Mouse (Mus musculus) right cerebral cortex, adult 18-20 months (tissue): ENCODE measurements around the gene Nfasc.

Experiments used
- DNase-seq: peaks from one replicate; pipeline ENCODE4 v3.0.0; 2022; ENCODE audit warnings: mixed read lengths

Gene Nfasc

DNA sequence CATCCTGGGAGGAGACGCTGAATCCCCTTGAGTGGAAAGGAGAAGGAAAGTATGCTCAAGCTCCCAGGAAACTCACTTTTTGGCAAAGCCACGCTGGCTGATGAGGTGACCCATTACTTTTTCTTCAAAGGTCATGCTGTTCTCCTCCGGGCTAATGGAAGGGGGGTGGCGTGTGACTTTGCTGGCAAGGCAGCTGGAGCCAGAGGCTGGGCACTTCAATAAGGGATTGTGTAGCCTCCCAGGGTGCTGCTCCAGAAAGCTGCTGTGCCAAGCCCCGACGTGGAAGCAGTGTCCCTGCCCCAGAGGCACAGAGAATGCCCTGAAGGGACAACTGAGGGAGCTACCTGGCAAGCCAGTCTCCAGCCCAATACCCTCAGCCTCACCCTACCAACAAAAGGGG is 101.3 kb downstream of the Nfasc start:
- peak; percentile 49 for DNase-seq

DNA sequence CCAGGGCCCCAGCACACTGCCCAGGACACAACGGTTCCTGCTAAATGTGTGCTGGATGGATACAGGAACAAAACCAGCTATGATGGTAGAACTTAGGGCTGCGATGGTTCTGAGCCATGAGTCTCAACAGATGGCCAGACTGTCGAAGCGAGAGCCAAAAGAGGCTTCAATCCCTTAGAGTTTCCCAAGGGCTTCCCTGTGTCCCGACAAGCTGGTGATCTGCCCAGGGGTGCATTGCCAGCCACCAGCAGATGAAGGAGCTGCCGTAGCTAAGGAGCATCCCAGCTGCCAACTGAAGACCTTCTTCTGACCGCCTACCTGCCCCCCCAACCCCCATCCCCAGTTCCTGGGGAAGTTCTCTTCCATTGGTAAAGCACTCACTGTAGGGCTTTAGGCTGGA is 104.3 kb downstream of the Nfasc start:
- DNase-seq = no peak

GRCm38 (mm10) chr1:132629611-132630370 is 111.8 kb downstream of the Nfasc start:
- DNase-seq = peak; percentile 63

DNA sequence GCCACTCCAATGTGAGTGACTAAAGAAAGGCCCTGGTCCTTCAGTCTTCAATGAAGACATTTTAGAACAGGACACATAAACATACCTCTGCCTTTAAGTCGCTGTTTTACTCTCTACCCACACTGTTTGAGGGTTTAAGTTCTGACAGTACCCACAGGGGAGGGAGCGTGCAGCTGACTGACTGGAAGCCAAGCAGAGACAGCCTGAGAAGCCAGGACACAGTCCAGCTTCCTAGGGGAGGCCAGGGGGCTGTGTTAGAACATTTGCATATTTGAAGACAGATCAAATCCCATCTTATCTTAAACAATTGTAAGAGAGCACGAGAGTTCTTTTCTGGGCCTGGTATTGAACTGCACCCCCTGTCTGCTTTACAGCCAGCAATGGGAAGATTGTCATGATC is 113.0 kb downstream of the Nfasc start:
- DNase-seq = no peak

- DNase-seq = no peak
Measured at GRCm38 (mm10) chr1:132628183-132628582, 113.4 kb downstream of the Nfasc start.

DNA sequence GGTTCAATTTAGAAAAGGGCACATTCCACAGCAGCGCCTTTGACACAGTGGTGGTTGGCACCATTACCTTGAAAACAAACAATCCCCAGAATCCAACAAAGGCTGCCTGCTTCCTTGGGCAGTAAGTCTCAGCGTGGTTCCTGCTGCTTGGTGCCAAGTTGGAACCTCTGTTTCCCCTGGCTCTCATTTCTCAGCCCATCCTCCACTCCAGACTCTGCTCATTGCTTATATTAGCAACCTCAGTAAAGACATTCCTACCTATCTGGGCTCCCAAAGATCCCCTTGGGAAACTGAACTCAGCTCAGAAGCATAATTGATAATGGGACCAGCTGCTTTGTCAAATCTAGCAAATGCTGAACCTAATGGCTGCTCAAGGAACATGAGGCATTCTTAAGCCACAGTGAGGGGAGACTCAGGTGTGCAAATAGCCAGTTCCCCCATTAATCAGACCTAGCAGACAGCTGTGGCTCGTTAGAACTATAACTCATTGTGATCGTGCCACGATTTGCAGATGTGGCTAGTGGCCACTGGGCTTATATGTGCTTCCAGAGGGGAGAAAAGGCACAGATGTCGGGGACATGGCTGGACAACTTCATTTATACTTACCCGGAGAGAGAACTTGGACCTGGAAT is 115.4 kb downstream of the Nfasc start:
- no peak for DNase-seq

GRCm38 (mm10) chr1:132625034-132625433 is 116.6 kb downstream of the Nfasc start:
- DNase-seq = no peak

- no peak for DNase-seq
Measured at GRCm38 (mm10) chr1:132624466-132624865, 117.1 kb downstream of the Nfasc start.

DNA sequence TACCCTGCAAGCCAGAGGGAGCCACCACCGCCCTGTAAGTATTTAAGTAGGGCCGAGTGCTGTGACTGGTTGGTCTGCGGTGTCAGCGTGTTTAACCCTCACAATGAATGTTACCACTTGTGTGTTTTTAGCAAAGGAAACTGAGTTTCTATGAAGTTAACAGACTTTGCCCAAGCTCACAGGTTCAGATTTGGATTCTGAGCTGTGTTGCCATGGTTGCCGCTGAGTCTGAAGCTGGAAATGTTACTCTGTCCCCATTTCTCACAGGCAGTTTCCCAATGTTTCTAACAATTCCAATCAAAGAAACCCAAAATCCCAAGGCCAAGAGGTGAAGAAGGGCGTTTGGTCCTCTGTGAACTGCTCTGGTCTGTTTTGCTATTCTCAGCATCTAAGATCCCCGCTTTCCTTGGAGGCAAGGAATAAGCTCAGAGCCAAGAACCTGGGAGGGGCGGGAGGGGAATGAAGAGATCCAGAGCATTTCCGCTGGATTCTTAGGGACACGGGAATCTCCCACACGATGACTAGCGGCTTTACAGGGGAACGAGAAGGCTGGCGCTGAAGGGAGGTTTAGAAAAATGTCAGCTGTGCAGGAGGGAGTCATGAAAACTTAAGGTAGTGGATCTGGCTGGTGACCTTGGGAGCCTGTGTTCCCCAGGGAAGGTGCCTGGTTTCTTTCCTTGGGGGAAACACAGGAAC is 117.8 kb downstream of the Nfasc start:
- DNase-seq = peak; percentile 41

GRCm38 (mm10) chr1:132612066-132612465 is 129.5 kb downstream of the Nfasc start:
- DNase-seq = no peak

DNA sequence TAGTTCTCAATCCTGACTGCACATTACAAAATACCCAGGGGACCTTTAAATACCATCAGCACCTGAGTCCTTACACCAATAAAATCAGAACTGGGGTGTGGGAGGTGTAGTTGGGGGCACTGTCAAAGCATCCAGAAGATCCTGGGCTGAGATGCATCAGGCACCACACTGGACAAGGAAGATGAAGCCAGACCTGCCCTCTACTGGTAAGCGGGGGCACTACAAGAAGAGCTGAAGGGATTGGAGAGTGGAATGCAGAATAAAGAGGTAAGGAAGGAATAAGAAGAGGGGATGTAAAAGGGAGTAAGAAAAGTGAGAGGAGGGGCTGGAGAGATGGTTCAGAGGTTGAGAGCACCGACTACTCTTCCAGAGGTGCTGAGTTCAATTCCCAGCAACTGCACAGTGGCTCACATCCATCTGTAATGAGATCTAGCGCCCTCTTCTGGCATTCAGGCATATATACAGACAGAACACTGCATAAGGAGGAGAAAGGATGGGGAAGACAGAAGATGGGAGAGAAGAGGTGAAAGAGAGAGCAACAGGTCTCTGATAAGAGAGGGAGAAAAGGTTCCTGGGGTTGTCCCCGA is 132.5 kb downstream of the Nfasc start:
- DNase-seq = peak; percentile 53

GRCm38 (mm10) chr1:132602161-132602560 is 139.4 kb downstream of the Nfasc start:
- DNase-seq = no peak

DNA sequence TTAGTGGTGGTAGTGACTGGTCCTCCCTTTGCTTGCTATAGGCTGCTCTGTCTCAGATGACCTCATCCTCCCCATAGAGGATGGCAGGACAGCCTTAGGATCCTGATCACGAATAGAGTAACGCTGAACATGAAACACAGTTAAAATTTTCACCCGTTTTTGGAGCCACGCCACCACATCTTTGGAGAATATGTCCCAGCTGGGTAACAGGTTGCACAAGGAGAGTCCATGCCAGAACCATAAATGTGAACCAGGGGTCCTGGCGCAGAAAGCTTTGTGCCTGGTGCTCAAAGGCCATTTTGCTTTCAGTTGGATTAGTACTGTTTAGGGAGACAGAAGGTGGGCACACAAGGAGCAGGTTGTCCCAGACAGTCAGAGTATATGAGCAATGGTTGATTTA is 143.6 kb downstream of the Nfasc start:
- DNase-seq = no peak

GRCm38 (mm10) chr1:132595741-132596140 is 145.9 kb downstream of the Nfasc start:
- DNase-seq = no peak

DNA sequence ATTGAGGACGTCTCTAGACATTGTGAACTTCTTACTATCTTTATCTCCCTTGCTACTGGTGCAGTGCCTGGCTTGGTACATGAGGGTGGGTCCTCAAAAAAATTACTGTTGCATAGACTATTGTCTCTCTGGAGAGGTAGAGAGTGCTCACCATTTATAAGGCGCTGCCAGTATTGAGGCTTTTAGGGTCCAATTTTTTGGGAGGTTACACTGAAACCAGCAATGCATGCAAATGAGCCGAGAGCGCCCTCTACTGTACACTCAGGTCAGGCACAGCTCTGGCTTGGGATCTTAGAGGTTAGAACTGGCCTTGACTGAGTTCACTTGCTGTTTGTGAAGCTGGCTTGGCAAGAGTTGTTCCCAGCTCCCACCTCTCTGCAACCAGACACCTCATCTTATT is 147.0 kb downstream of the Nfasc start:
- DNase-seq = peak; percentile 70

DNA sequence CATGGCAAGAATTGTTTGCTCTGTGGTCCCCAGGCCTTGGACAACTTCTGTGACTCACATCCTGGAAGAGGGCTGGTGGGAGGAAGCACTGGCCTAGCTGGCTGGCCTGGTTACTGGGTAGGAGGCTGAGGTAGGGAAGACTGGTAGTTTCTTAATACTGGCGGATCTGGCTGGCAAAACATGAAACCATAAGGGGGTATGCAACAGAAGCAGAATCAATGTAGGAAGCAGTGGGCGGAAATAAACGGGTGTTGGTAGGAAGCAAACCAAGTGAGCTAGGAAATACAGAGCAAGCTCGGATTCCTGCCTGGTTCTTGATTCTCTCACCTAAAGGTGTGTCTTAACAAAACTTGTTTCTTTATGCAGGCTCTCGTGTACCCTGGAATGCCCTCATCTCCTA is 149.5 kb downstream of the Nfasc start:
- peak; percentile 41 for DNase-seq

DNA sequence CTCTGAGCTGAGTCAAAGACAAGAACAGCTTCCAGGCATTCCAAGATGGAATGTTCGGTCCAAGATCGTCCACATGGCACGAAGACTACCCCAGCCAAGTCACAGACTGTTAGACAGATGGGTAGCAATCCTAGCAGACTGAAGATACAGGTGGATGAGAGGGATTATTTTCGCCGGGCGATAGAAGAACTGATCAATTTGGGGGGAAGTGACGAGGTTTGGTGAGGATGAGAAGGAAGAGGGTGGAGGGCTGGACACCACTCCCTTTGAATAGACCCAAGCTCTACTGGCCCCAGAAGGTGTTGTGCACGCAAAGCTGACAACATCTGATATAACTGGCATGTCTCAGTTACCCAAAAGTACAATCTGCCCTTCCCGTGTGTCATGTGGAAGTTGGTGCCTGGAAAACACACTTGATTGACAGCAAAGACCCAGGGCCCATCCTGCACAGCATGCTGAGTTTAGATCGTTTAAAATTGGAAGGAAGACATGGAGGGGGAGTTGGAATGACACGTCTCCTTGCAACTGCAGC is 150.1 kb downstream of the Nfasc start:
- DNase-seq = peak; percentile 44

- peak; percentile 31 for DNase-seq
Measured at GRCm38 (mm10) chr1:132586679-132587201, 154.9 kb downstream of the Nfasc start.

GRCm38 (mm10) chr1:132585376-132585775 is 156.2 kb downstream of the Nfasc start:
- DNase-seq = no peak

DNA sequence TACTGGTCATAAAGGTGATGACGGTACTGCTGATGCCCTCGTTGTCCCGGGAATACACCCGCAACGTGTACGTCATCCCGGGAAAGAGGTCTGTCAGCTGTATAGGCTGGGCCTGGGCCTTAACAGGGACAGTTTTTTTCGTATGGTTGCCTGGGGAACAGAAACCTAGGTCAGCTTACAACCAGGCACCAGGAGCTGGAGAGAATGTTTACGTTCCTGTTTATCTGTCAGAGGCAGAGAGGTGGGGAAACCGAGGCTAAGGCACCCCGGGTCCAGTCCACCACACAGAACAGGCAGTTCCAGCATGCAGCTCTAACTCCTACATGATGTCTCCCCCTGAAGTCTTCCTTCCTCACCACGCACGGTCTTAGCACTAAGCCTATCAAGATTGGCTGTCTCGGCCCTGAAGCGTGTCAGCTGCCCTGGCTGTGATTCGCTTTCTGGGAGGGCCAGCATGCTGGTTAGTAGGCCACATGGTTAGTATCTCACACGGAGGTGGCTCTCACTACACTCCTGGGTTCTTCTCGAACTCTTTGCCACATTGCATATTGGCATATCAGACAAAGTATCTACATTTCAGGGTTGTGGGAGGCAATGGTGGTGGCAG is 158.5 kb downstream of the Nfasc start:
- no peak for DNase-seq

DNA sequence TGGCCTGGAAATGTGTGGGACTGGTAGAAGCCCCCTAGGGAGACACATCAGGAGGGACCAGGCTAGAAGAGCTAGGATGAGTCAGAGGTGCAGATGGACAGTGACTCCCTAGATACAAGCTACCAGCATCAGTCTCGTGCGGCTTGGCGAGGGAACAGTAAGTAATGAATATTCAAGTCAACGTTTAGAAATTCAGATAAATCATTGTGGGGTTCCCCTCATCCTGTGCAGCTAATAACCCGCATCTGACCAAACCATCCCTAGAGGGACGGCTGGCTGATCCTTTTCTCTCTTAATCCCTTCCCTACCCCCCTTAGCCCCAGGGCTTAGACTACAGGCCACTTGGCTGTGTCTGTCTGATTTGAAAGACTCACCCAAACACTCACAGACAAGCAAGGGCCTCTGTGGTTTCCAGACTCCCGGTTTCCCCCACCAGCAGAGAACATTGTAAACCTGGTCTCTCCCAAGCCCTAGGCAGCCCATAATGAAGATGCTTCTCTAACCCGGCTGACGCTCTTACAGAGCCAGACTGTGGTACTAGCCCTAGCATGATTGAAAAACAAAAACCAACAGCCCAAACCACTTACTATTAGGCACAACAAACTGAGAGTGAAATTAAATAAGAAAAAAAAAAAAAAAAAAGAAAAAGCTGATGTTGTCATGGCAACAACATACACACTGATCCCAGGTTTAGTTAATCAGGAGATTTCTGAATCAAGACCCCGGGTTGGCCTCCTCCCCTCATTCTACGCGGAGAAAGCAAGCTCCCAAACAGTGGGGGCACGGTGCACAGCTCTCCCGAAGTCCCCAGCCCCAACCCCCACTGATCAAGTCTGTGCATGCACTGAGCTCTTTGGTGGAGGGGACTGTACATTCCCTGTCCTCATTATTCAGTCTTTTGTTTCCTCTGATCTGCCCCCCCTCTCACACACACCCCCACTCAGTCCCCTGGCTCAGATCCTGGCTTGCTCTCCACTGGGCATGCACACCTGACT is 159.5 kb downstream of the Nfasc start:
- no peak for DNase-seq
